In the genomic region with DNA sequence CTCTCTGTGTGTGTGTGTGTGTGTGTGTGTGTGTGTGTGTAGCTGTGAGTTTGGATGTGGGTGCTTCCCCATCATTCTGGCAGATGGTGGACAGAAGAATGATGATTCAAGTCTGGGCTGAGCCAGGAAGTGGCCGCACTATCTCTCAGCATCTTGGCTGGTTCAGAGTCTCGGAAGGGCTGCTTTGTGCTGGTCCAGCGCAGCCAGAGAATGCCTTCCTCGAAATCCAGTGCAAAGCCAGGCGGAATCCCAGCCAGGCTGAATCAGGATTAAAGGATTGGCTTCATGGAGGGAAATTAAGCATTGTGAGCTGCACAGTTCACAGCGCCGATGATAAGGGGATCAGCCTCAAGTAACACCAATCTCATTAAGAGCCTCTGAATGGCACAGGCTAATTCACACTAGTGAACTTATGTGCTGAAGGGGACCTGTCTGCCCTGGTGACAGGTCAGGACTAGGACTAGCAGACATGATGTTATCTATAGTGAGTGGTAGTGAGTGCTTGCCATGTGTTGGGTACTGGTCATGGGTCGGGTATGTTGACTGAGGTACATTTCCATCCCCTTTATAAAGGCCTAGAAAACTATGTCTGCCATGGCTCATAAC, we compare ENCODE assay signal across 20 mouse cellular contexts. TPM values are rescaled to one million over a fixed set of nuclear protein-coding genes. Genes with fewer than 3 reads are reported as not detected.
A peak's percentile ranks its signal among the peaks of the same experiment; 100 is the strongest.
DNase-seq lines count a peak whose midpoint lies in the region; ATAC-seq and TF ChIP-seq lines count a peak whose summit lies in the region.
"Had no signal": no experiment of that assay in that cellular context is flagged by ENCODE, and none has a peak within 500 bp of the region (broad histone marks: within the 10 kb centered on the region; RNA-seq: fewer than 3 reads in every experiment).

No protein-coding gene starts in this region.

- no peak overlapping the region for H3K9ac ChIP-seq in forebrain, postnatal 0 days
- H3K9ac ChIP-seq: liver, embryonic 15.5 days; neural tube, embryonic 12.5 days had no signal

- POLR2A ChIA-PET in Patski (lab: Charles Lee), result no interaction called here

- H3K4me3 ChIP-seq in forebrain, postnatal 0 days (ENCODE audit: low read depth, low read length), result no peak overlapping the region
- H3K4me3 ChIP-seq: liver, embryonic 15.5 days; neural tube, embryonic 12.5 days had no signal

- no peak overlapping the region for H3K27ac ChIP-seq in forebrain, postnatal 0 days (ENCODE audit: low read depth, low read length)
- H3K27ac ChIP-seq: liver, embryonic 15.5 days; neural tube, embryonic 12.5 days had no signal

- in situ Hi-C loops in Patski (cut with MboI; ENCODE audit: low pct_unique_long_range_greater_than_20kb), result loop anchor here (10.0 to 25.0 kb wide), 2 partner anchors 340 to 563 kb away; partner anchors contain the start of gene Rgs3

- 25% methylated on average over 8 of the region's 8 CpGs for WGBS in forebrain, postnatal 0 days

- H3K4me2 ChIP-seq in forebrain, postnatal 0 days (ENCODE audit: low read depth), result no peak overlapping the region
- H3K4me2 ChIP-seq: liver, embryonic 15.5 days; neural tube, embryonic 12.5 days had no signal

- ATAC-seq in frontal cortex, adult (ENCODE audit: low TSS enrichment), result peak; percentile 82
- ATAC-seq in Patski, result no peak
- peak; percentile 38 for ATAC-seq in forebrain, postnatal 0 days
- ATAC-seq: inflammation-experienced regulatory T-cells, adult 6 months had no signal

- H3K9me3 ChIP-seq in forebrain, postnatal 0 days (ENCODE audit: low read length), result no peaks in the 10 kb centered on the region
- H3K9me3 ChIP-seq: liver, embryonic 15.5 days; neural tube, embryonic 12.5 days had no signal

- peaks cover 13% of the 10 kb centered on the region for H3K36me3 ChIP-seq in forebrain, postnatal 0 days (ENCODE audit: insufficient read depth)

- CTCF ChIA-PET in Patski (lab: Charles Lee), result interaction anchor here (0.9 kb wide), 1 partner anchor 9 kb away, joined by 3 read pairs; no protein-coding TSS in a partner anchor

- H3K27me3 ChIP-seq in Patski, result no peaks in the 10 kb centered on the region
- no peaks in the 10 kb centered on the region for H3K27me3 ChIP-seq in forebrain, postnatal 0 days (ENCODE audit: insufficient read depth, low read length)
- H3K27me3 ChIP-seq: liver, embryonic 15.5 days; neural tube, embryonic 12.5 days had no signal

- no peak for DNase-seq in frontal cortex, postnatal 36 days (ENCODE audit: low spot score in 2 of 2)
- peak; percentile 19 for DNase-seq in Patski (ENCODE audit: low read depth, low spot score)
- DNase-seq in forebrain, postnatal 0 days, result no peak
- DNase-seq in natural killer cell, adult 2 months (ENCODE audit: low spot score in 2 of 2), result peak; percentile 38 to 60
- no peak for DNase-seq in urinary bladder, postnatal 14 days (ENCODE audit: low spot score)
- DNase-seq in thymus, postnatal 10 days (ENCODE audit: low spot score in 2 of 2), result no peak
- DNase-seq: adrenal gland, postnatal 10 days; cerebellum, adult 9-11 months; gastrocnemius, postnatal 10 days; heart, postnatal 36 days; kidney, adult 9 months; kidney, postnatal 4 days had no signal

- no peaks in the 10 kb centered on the region for H3K4me1 ChIP-seq in forebrain, postnatal 0 days (ENCODE audit: insufficient read depth)
- H3K4me1 ChIP-seq: liver, embryonic 15.5 days; neural tube, embryonic 12.5 days had no signal

- no peak for TF ChIP-seq CTCF in Patski (IDR thresholded peaks at IDR 0.05)
- no peak for TF ChIP-seq CTCF in forebrain, postnatal 0 days (IDR thresholded peaks at IDR 0.05; ENCODE audit: low read depth)

RNA-seq across cellular contexts. Expression of gene Ambp, which starts 29.6 kb away (rescaled TPM):
- 0.10 TPM for polyA plus RNA-seq in Patski (2021)
- not detected in 2 replicates for total RNA-seq in forebrain, postnatal 0 days (2014; rRNA removed)
- not detected in 2 replicates for polyA plus RNA-seq in forebrain, postnatal 0 days (2015; fragmentation: Nextera tagmentation; extraction: Ambion mirVana)
- total RNA-seq: ES-E14; heart, postnatal 36 days; left cerebral cortex, adult 18-20 months had no signal
- polyA plus RNA-seq: inflammation-experienced regulatory T-cells, adult 6 months had no signal

RNA-seq across cellular contexts. Expression of gene Kif12, which starts 47.0 kb away (rescaled TPM):
- 10.7 TPM for polyA plus RNA-seq in Patski (2021)
- 0.19 TPM in 1 of 2 replicates, not detected in the other for total RNA-seq in forebrain, postnatal 0 days (2014; rRNA removed)
- polyA plus RNA-seq in forebrain, postnatal 0 days (2015; fragmentation: Nextera tagmentation; extraction: Ambion mirVana), result not detected in 2 replicates
- total RNA-seq: ES-E14; gastrocnemius, postnatal 10 days; heart, postnatal 36 days; left cerebral cortex, adult 18-20 months had no signal
- polyA plus RNA-seq: embryonic facial prominence, embryonic 11.5 days; inflammation-experienced regulatory T-cells, adult 6 months; limb, embryonic 11.5 days; neural tube, embryonic 12.5 days had no signal

Comparison
In these comparisons a context has a peak if more than half of its experiments do, and no peak if none do; other contexts are left out.
1. DNase-seq: peak in Patski (single experiment) and natural killer cell, adult 2 months (2 of 2); none in frontal cortex, postnatal 36 days (0 of 2), forebrain, postnatal 0 days (single experiment), urinary bladder, postnatal 14 days (single experiment) and thymus, postnatal 10 days (0 of 2).
2. RNA of gene Kif12, which starts 47.0 kb away (polyA plus RNA-seq): 10.7 TPM in Patski (single experiment); not detected in forebrain, postnatal 0 days; every median in the first group is over 10 times any median in the second.